Mouse (Mus musculus) E14TG2a.4 (cell line): ENCODE results near the gene Ttc39a.

Source experiments
- H3K27me3 ChIP-seq: 2 replicates; pipeline ENCODE4 v1.6.1; 2014; ENCODE audit warnings: low read length, control low read depth; ENCODE audit not compliant: insufficient read depth
- H3K36me3 ChIP-seq: 2 replicates; pipeline ENCODE4 v1.6.1; 2014; ENCODE audit warnings: low read length, control low read depth; ENCODE audit not compliant: insufficient read depth
- H3K4me1 ChIP-seq: replicated peaks from 2 replicates; pipeline ENCODE4 v1.6.1; 2014; ENCODE audit warnings: low read depth, low read length, control low read depth
- H3K4me3 ChIP-seq: replicated peaks from 2 replicates; pipeline ENCODE4 v1.5.1; 2014; ENCODE audit warnings: mild to moderate bottlenecking, low read length
- H3K9me3 ChIP-seq: 2 replicates; pipeline ENCODE4 v1.6.1; 2014; ENCODE audit warnings: low read length, control low read depth
- CTCF ChIP-seq: conservative IDR thresholded peaks from 2 replicates; pipeline ENCODE4 v1.5.1; 2014; ENCODE audit warnings: low read length
- NANOG ChIP-seq: IDR thresholded peaks from 2 replicates; pipeline ENCODE4 v1.6.1; 2014; ENCODE audit warnings: borderline replicate concordance, low read length, mixed read lengths
- POU5F1 ChIP-seq: IDR thresholded peaks from 2 replicates; pipeline ENCODE4 v1.6.1; 2014; ENCODE audit warnings: low read length, borderline replicate concordance

Gene Ttc39a

DNA sequence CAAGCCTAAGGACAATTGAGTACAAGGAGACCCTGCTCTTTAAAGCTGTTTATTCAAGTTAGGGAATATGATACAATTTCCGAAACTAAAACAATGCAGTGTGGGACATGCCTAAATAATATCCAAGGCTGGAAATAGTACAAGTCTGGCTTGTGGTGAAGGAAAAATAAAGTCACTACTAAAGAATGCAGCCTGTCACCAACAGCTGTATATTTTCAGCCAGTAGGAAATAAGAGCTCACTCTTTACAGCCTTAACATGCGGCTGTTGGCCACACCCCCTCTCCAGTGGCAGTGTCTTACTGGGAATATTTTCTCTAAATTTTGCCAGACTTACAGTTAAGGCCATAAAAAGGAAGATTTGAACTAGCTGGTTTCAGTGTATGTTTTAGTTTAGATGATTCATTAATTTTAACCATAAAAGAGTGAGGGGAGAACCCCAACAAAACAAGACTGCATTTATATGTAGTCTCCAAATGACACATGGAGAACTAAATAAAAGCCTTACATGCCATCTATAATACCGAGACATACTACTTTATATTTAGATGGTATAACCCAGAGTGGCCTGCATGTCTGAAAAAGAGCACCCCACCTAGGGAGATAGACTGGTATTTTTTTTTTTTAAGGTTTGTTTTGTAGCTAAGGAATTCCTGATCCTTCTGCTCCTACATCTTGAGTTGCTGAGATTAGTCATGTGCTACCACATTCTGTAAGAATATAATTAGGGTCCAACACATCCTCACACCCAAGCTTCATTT, 54.2 kb downstream of the Ttc39a start:
- TF ChIP-seq POU5F1 (no peak), CTCF (no peak), NANOG (no peak)
- H3K4me3 ChIP-seq: no peak overlapping the region
- no peaks in the 10 kb centered on the region for H3K4me1 ChIP-seq
- H3K36me3 ChIP-seq: no peaks in the 10 kb centered on the region
- H3K9me3 ChIP-seq: no peaks in the 10 kb centered on the region
- no peaks in the 10 kb centered on the region for H3K27me3 ChIP-seq

DNA sequence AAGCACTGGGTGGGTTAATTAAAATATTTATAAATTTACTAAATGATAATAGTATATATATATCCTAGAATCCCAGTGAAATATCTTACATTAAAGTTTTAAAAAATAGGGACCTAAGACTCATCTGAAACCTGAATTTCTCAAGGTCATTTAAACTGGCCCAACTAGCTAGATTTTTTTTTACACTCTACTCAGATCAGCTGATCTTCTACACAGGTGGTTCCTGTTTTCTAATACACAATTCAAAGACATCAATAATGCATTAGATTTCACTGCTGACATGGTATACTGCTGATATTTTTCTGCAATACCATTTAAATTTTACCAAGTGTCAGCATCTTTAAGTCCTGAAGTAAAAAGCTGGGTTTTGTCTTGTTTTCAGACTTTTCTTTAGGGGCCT, 57.5 kb downstream of the Ttc39a start:
- Histone ChIP-seq H3K27me3 (no peaks in the 10 kb centered on the region), H3K36me3 (no peaks in the 10 kb centered on the region), H3K9me3 (no peaks in the 10 kb centered on the region), H3K4me1 (no peaks in the 10 kb centered on the region), H3K4me3 (no peak overlapping the region)
- no peak for TF ChIP-seq POU5F1

DNA sequence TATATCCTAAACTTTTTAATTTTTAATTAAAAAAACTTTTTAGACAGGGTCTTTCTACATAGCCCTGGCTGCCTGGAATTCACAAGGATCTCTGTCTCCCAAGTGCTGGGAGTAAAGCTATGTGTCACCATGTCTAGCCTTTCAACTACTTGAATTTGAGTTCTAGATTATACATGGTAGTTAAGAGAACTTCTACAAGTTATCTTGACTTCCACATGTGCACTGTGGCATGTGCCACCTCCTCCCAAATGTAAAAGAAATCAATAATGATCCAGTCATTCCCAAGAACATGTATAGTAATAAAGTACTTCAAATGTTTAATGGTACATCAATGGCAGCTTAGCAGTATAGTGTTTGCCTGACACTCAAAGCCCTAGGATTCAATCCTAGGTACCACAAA, 61.3 kb downstream of the Ttc39a start:
- Histone ChIP-seq H3K27me3 (no peaks in the 10 kb centered on the region), H3K36me3 (no peaks in the 10 kb centered on the region), H3K4me1 (no peaks in the 10 kb centered on the region), H3K9me3 (no peaks in the 10 kb centered on the region), H3K4me3 (no peak overlapping the region)
- TF ChIP-seq CTCF: no peak
- no peak for TF ChIP-seq POU5F1
- no peak for TF ChIP-seq NANOG

DNA sequence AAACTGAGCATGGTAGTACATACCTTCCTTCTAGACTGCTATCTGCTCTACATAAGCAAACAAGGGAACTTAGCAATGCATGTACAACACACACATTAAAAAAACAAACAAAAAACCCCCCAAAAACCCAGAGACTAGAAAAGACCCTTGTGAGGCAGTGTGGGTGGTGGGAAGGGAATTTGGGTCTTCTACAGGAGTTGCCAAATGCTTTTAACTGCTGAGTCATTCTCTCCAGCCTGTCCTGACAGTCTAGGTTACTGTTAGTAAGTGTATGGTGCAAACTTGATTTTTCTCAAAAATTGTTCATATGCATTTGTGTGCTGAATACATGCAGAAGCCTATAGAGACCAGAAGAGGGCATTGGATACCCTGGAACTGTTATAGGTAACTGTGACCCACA, 65.2 kb downstream of the Ttc39a start:
- Histone ChIP-seq H3K9me3 (no peaks in the 10 kb centered on the region), H3K36me3 (no peaks in the 10 kb centered on the region), H3K4me3 (no peak overlapping the region), H3K27me3 (no peaks in the 10 kb centered on the region), H3K4me1 (peaks cover 12% of the 10 kb centered on the region)
- TF ChIP-seq NANOG (no peak), POU5F1 (no peak), CTCF (no peak)

DNA sequence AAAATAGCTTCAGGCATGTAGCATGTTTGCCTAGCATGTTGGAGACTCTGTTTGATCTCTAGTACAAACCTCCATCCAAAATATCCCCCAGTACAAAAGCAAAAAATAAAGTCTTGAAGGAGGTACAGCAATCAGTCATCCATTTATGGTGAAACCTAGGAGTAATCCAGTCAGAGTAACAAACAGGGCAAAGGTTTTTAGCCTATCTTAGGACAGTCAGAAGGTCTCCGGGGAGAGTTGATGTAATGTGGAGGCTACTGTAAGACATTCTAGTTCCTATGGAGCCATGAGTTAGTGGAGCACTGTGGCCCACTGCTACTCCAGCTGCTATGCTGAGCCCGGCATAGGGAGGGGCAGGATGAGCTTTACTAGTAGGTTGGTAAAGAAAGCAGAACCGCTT, 66.1 kb downstream of the Ttc39a start:
- no peak for TF ChIP-seq CTCF
- TF ChIP-seq NANOG: no peak
- no peak for TF ChIP-seq POU5F1
- Histone ChIP-seq H3K4me3 (no peak overlapping the region), H3K27me3 (peaks cover 3% of the 10 kb centered on the region), H3K36me3 (no peaks in the 10 kb centered on the region), H3K4me1 (peaks cover 12% of the 10 kb centered on the region), H3K9me3 (no peaks in the 10 kb centered on the region)

DNA sequence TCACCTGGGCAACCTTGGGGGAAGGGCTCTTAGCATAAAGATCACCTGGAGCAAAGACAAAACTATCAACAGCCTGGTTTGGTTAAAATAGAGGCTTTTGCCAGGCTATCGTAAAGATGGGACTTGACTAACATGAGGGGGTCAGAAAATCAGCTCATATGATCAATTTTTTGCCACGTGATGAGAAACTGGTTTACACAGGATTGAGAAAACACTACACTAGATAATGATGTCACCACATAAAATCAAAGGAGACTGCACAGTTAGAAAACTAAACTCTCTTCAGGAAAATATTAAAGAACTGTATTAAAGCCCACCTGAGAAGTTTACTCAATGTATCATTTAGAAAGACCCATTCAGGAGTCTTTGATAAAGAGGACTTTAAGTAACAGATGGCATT, 68.7 kb downstream of the Ttc39a start:
- H3K36me3 ChIP-seq: no peaks in the 10 kb centered on the region
- no peaks in the 10 kb centered on the region for H3K9me3 ChIP-seq
- TF ChIP-seq CTCF: no peak
- no peak for TF ChIP-seq POU5F1
- TF ChIP-seq NANOG: no peak
- H3K4me1 ChIP-seq: peaks cover 12% of the 10 kb centered on the region
- peaks cover 22% of the 10 kb centered on the region for H3K27me3 ChIP-seq
- peak overlapping the region; percentile 88 for H3K4me3 ChIP-seq

DNA sequence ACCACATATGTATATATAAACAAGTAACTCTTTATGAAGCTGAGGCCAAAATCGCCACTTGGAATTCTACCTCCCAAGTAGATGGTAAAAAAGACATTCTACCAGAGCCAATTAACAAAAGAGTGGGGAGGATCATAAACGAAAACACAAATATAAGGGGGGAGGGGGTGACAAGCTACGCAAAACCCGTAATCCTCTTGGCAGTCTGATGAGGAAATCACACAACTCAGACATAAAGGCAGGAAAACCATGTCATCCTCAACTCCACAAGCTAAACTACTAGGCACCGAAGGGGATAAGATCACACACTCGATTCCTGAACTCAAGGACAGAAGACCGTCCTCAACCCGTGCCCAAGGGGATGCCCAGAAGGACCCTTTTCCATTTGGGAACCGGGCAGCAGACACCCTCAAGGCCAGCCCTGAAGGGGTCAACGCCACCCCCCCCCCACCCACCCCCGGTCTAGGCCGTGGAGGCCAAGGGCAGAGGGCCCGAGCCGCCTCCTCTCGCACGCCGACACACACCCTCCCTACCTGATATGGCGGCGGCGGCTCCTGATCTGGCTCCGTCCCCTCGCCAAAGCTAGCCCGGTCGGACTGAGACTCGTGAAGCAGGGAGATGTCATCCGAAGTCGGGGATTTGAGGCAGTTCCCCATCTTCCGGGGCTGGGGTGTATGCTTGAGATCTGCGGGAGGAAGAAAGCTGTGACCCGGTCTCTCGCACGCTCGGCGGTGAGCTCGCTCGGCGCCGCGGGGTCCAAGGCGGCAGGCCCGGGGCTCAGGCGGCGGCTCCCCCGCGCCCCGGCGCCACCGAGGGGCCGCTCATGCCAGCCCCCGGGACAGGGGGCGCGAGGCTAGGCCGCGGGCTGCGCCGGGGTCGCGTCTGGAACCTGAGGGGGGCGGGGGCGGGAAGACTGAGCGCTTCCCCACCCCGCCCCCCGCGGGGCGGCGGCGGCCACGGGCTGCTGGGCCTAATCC, 69.4 kb downstream of the Ttc39a start:
- no peaks in the 10 kb centered on the region for H3K36me3 ChIP-seq

DNA sequence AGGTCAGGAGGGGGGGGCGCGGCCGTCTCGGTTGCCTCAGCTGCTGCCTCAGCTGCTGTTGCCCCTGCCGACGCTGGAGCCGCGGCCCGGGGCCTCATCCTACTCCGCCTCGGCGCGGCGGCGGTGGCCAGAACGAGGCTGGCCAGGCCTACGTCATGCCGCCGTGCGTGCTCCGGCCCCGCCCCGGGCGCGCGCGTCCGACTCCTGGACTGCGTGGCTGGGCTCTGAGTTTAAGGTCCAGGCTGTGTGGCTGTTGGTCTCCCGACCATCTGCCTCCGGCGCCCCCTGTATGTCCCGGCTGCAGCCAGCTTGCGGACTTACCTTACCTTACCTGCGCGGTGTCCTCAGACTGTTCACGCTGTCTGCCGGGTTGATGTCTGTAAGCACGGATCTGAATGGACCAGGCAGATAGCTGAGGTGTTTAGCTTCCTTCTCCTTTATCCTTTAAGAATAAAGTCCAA, 70.2 kb downstream of the Ttc39a start:
- TF ChIP-seq POU5F1 (no peak), CTCF (no peak), NANOG (no peak)
- no peaks in the 10 kb centered on the region for H3K9me3 ChIP-seq
- no peaks in the 10 kb centered on the region for H3K36me3 ChIP-seq
- peak overlapping the region; percentile 88 for H3K4me3 ChIP-seq
- peaks cover 12% of the 10 kb centered on the region for H3K4me1 ChIP-seq
- H3K27me3 ChIP-seq: peaks cover 22% of the 10 kb centered on the region

More for the DNA sequence above, 69.4 kb downstream of the Ttc39a start:
- Histone ChIP-seq H3K9me3 (no peaks in the 10 kb centered on the region), H3K4me3 (peak overlapping the region; percentile 88), H3K27me3 (peaks cover 22% of the 10 kb centered on the region), H3K4me1 (peaks cover 12% of the 10 kb centered on the region)
- TF ChIP-seq POU5F1 (no peak), CTCF (no peak), NANOG (no peak)

DNA sequence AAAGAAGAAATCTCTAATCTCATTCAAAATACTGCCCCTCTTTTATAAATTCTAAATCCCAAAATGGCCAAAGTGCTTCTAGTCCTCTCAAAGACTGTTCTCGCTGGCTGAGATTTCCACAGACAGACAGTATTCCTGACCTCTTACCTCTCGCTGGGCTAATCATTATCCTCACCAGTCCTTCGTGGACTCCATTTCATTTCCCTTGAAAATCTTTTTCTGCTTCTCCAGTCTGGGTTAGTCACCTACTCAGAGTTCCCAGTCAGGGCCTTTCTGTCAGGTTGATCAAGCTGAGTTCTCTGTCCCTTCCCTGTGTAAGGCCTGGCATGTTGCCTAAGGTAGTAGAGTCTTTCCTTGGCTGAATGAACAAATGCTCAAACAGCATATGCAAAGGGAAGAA, 71.0 kb downstream of the Ttc39a start:
- no peak overlapping the region for H3K4me3 ChIP-seq
- peaks cover 12% of the 10 kb centered on the region for H3K4me1 ChIP-seq
- peaks cover 1% of the 10 kb centered on the region; the same call in 1 of the 2 replicates for H3K9me3 ChIP-seq
- TF ChIP-seq NANOG: no peak
- TF ChIP-seq CTCF: no peak
- no peak for TF ChIP-seq POU5F1
- H3K36me3 ChIP-seq: no peaks in the 10 kb centered on the region
- peaks cover 24% of the 10 kb centered on the region for H3K27me3 ChIP-seq
